Mouse (Mus musculus) heart, adult 2 months (tissue): ENCODE results near the gene Tacc2.

Experiments used
- CTCF ChIP-seq: fragments of 200-600 bp; IDR thresholded peaks from 2 replicates; pipeline ENCODE4 v1.8.1; 2022; ENCODE audit warnings: antibody characterized with exemption, mild to moderate bottlenecking, moderate library complexity
- EP300 ChIP-seq: fragments of 200-500 bp; IDR thresholded peaks from 2 replicates; pipeline ENCODE4 v1.6.1; 2011; ENCODE audit warnings: low read depth, low read length, control low read depth; ENCODE audit not compliant: insufficient read depth
- POLR2A ChIP-seq: fragments of 200-500 bp; IDR thresholded peaks from 2 replicates; pipeline ENCODE4 v1.6.1; 2011; ENCODE audit warnings: mild to moderate bottlenecking, low read depth, low read length, control low read depth; ENCODE audit not compliant: insufficient read depth

GRCm38 (mm10) chr7:130690869-130691268 is 113.6 kb downstream of the Tacc2 start:
- TF ChIP-seq POLR2A = no peak
- no peak for TF ChIP-seq EP300
- no peak for TF ChIP-seq CTCF
